Mouse (Mus musculus) testis, adult 2 months (tissue): Measurements from ENCODE around the gene Spsb1.

Source experiments
- CTCF ChIP-seq: fragments of 200-500 bp; IDR thresholded peaks from 2 replicates; pipeline ENCODE4 v1.5.1; 2012; ENCODE audit warnings: low read depth, mild to moderate bottlenecking, inconsistent platforms, low read length, moderate library complexity; ENCODE audit not compliant: control insufficient read depth, insufficient read depth, insufficient replicate concordance
- POLR2A ChIP-seq: fragments of 200-500 bp; IDR thresholded peaks from 2 replicates; pipeline ENCODE4 v1.6.1; 2012; ENCODE audit warnings: low read depth, mild to moderate bottlenecking, inconsistent platforms, low read length, moderate library complexity; ENCODE audit not compliant: control insufficient read depth

DNA sequence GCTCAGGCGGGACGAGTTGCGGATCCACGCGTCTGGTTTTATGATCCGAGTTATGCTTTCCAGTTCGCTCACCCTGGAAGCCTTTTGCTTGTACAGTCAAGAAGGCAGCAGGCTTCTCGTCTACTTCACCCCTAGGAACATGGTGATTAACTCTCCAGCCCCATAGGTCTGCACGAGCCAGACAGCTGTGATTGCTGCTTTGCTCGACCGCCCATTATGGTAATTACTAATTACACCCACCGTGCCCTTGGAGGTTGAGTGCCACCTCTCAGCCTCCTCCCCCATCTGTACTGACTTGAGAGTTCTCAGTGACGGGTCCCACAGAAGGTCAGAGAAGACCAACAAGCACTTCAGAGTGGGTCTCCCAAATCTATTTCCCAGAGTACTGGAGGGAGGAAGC, 5.2 kb downstream of the Spsb1 start:
- TF ChIP-seq POLR2A (no peak), CTCF (no peak)
